Mouse (Mus musculus): ENCODE results near the gene Gale. TPM values are rescaled to one million over a fixed set of nuclear protein-coding genes. Genes with fewer than 3 reads are reported as not detected.
"Not testable (repeated sequence)": the region's sequence is repeated elsewhere in the genome, so short reads cannot be mapped to it uniquely, and the experiment has no call there.

Gale gene
- polyA plus RNA-seq, 1 experiment from 2014 or later: 47.7 TPM

DNA sequence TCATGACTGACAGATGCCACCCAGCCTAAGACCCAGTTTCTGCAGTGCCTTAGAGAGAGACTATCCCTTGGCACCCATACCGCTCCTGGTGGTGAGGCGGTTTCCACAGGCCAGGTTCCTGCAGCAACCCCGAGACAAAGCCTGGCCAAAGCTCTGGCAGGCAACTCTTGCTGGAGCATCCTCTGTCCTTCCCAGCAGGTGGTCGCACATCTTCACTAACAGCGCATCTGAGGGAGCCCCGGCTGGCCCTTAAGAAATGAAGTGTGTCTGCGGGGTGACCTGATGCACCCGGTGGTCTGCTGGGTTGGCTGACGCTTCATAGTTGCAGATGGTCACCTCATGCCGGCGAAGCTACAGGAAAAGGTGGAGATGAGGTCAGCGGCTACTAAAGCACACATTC is 12.6 kb downstream of the Gale start:
- WGBS: 94% methylated on average over 12 of the region's 12 CpGs

DNA sequence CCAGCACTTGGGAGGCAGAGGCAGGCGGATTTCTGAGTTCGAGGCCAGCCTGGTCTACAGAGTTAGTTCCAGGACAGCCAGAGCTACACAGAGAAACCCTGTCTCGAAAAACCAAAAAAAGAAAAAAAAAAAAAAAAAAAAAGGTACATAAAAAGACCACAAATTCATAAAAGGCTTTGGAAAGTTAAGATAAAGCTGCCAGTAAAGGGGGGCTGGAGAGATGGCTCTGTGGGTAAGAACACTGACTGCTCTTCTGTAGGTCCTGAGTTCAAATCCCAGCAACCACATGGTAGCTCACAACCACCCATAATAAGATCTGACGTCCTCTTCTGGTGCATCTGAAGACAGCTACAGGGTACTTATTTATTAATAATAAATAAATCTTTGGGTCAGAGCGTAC is 16.7 kb downstream of the Gale start:
- H3K27ac ChIP-seq (ENCODE audit: low read length); ATAC-seq (ENCODE audit: insufficient number of reproducible peaks, insufficient read depth, low FRiP score, low read depth); H3K4me1 ChIP-seq (ENCODE audit: control insufficient read depth, insufficient read depth, low read length); H3K4me2 ChIP-seq (replicated peaks; ENCODE audit: low read depth, low read length); H3K9me3 ChIP-seq (ENCODE audit: control insufficient read depth, low read depth, low read length); H3K27me3 ChIP-seq (ENCODE audit: control insufficient read depth, insufficient read depth, low read length); H3K9ac ChIP-seq (replicated peaks; ENCODE audit: low read depth, low read length); H3K4me3 ChIP-seq (ENCODE audit: low read depth, low read length): not testable (repeated sequence)
- peaks cover 39% of the 10 kb centered on the region for H3K36me3 ChIP-seq (ENCODE audit: control insufficient read depth, insufficient read depth, low read length)
- 95% methylated on average over 5 of the region's 5 CpGs for WGBS

More for the DNA sequence above, 12.6 kb downstream of the Gale start:
- Histone ChIP-seq H3K4me1 (ENCODE audit: control insufficient read depth, insufficient read depth, low read length) (peaks cover 8% of the 10 kb centered on the region; the same call in 1 of the 2 replicates), H3K4me2 (replicated peaks; ENCODE audit: low read depth, low read length) (no peak overlapping the region), H3K9me3 (ENCODE audit: control insufficient read depth, low read depth, low read length) (no peaks in the 10 kb centered on the region), H3K27me3 (ENCODE audit: control insufficient read depth, insufficient read depth, low read length) (no peaks in the 10 kb centered on the region), H3K4me3 (ENCODE audit: low read depth, low read length) (no peak overlapping the region), H3K9ac (replicated peaks; ENCODE audit: low read depth, low read length) (no peak overlapping the region), H3K36me3 (ENCODE audit: control insufficient read depth, insufficient read depth, low read length) (peaks cover 24% of the 10 kb centered on the region), H3K27ac (ENCODE audit: low read length) (no peak overlapping the region)
- no peak for ATAC-seq (ENCODE audit: insufficient number of reproducible peaks, insufficient read depth, low FRiP score, low read depth)

DNA sequence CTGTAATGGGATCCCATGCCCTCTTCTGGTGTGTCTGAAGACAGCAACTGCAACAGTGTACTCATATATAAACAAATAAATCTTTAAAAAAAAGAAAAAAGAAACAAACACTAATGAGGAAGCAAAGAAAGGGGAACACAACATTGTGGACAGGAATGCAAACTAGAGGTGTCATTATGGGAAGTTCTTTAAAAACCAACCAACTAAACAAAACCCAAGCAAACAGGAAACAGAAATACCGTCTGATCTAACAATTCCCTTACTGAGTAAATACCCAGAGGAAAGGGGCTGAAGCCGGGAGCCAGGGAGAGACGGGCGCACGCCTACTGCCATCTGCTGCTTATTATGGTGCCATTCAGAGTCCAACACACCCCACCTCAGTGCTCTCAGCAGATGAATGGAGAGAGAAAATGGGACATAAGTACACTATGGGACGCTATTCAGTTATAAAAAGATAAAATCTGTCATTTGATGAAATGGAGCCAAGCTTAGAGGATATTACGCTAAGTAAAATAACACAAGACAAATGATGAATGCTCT is 18.1 kb downstream of the Gale start:
- H3K9ac ChIP-seq (replicated peaks; ENCODE audit: low read depth, low read length): no peak overlapping the region
- no peaks in the 10 kb centered on the region for H3K27me3 ChIP-seq (ENCODE audit: control insufficient read depth, insufficient read depth, low read length)
- H3K36me3 ChIP-seq (ENCODE audit: control insufficient read depth, insufficient read depth, low read length): peaks cover 29% of the 10 kb centered on the region
- H3K4me3 ChIP-seq (ENCODE audit: low read depth, low read length): no peak overlapping the region
- H3K4me2 ChIP-seq (replicated peaks; ENCODE audit: low read depth, low read length): no peak overlapping the region
- WGBS: 87% methylated on average over 7 of the region's 7 CpGs
- peaks cover 9% of the 10 kb centered on the region for H3K4me1 ChIP-seq (ENCODE audit: control insufficient read depth, insufficient read depth, low read length)
- no peak overlapping the region for H3K27ac ChIP-seq (ENCODE audit: low read length)
- no peak for ATAC-seq (ENCODE audit: insufficient number of reproducible peaks, insufficient read depth, low FRiP score, low read depth)
- no peaks in the 10 kb centered on the region for H3K9me3 ChIP-seq (ENCODE audit: control insufficient read depth, low read depth, low read length)

DNA sequence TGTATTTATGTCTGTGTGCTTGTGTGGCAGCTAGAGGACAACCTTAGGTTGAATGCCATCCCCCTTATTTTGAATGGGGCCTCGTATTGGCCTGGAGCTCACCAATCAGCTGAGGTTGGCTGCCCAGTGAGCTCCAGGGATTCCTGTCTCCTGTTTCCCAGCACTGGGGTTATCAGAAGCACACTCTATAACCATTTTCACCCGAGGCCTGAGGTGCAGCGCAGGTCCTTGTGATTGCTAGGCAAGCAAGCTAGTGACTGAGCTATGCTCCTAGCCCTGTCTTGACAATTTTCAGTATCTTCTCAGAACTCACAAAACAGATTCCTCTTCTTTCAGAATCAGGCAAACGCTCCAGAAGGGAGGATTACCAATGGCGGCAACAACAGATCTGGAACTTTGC is 21.0 kb downstream of the Gale start:
- H3K27me3 ChIP-seq (ENCODE audit: control insufficient read depth, insufficient read depth, low read length): no peaks in the 10 kb centered on the region
- H3K9ac ChIP-seq (replicated peaks; ENCODE audit: low read depth, low read length): no peak overlapping the region
- H3K4me1 ChIP-seq (ENCODE audit: control insufficient read depth, insufficient read depth, low read length): peaks cover 12% of the 10 kb centered on the region
- no peak overlapping the region for H3K4me2 ChIP-seq (replicated peaks; ENCODE audit: low read depth, low read length)
- peaks cover 22% of the 10 kb centered on the region for H3K36me3 ChIP-seq (ENCODE audit: control insufficient read depth, insufficient read depth, low read length)
- H3K4me3 ChIP-seq (ENCODE audit: low read depth, low read length): no peak overlapping the region
- no peaks in the 10 kb centered on the region for H3K9me3 ChIP-seq (ENCODE audit: control insufficient read depth, low read depth, low read length)
- H3K27ac ChIP-seq (ENCODE audit: low read length): no peak overlapping the region
- ATAC-seq (ENCODE audit: insufficient number of reproducible peaks, insufficient read depth, low FRiP score, low read depth): no peak
- WGBS: 84% methylated on average over 5 of the region's 5 CpGs

DNA sequence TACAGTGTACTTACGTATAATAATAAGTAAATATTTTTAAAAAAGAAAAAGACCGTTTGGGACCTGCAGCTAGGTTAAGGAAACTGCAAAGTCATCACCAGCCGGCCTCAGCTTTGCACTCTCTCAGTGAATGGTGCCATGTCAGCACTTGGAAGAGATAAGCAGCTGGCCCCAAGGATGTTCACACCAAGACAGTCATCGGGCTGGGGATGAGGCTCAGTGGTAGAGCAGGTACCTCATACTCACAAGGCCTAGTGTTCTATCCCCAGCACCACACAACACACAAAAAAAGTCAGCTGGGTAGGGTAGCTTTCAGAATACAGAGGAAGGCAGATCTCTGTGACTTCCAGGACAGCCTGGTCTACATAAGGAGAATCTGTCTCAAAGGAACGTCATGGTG is 21.7 kb downstream of the Gale start:
- ATAC-seq (ENCODE audit: insufficient number of reproducible peaks, insufficient read depth, low FRiP score, low read depth): no peak; the same call in 1 of the 2 replicates
- Histone ChIP-seq H3K9ac (replicated peaks; ENCODE audit: low read depth, low read length) (no peak overlapping the region), H3K27me3 (ENCODE audit: control insufficient read depth, insufficient read depth, low read length) (no peaks in the 10 kb centered on the region), H3K9me3 (ENCODE audit: control insufficient read depth, low read depth, low read length) (no peaks in the 10 kb centered on the region), H3K4me2 (replicated peaks; ENCODE audit: low read depth, low read length) (no peak overlapping the region), H3K36me3 (ENCODE audit: control insufficient read depth, insufficient read depth, low read length) (peaks cover 22% of the 10 kb centered on the region), H3K4me1 (ENCODE audit: control insufficient read depth, insufficient read depth, low read length) (peaks cover 12% of the 10 kb centered on the region), H3K4me3 (ENCODE audit: low read depth, low read length) (no peak overlapping the region), H3K27ac (ENCODE audit: low read length) (no peak overlapping the region)
- WGBS: 88% methylated on average over 5 of the region's 5 CpGs

DNA sequence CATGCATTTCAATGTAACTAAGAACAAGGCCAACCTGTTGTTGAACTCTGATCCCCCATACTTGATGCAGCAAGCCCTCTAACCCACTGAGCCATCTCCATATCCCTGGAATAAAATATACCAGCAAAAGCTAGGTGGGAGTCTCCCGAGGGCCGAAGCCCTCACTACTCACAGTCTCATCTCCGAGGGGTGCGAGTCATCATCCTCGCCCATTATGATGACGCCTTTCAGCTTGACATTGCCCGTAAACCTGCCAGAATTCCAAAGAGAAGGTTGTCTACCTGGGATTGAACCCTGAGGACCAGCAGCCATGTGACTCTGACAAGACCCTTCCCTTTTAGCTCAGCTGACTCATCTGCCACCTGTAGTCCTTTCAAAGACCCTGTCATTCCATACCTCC is 22.2 kb downstream of the Gale start:
- 85% methylated on average over 7 of the region's 7 CpGs for WGBS

DNA sequence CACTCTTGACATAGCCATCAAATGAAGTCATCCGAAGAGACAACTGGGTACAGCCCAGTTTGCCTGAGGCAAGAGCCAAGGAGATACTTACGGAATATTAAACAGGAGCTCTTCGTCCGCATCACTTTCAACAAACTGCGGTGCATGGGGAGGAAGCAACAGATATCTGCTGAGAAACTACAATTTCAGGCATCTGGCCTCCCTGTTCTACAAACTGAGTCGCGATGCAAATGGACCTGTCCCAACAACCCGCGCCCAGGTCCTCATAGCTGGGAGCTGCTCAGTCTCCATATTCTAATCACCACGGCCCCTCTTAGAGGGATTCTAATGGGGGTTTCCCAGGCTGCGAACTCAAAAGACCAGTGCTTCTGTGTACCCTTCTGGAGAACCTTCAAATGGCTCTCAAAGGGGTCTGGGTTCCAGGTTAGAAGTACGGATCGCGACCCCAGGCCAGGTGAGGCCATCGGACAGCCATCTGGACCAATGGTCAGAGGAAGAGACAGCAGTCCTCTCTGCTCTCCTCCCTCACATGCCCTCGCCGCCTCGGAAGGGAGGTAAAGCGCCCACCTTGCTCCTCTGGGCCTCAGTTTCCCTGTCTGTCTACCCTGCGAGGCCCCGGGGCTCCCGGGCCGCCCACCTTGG is 22.9 kb downstream of the Gale start:
- WGBS: 6% methylated on average over 23 of the region's 23 CpGs
- Histone ChIP-seq H3K9me3 (ENCODE audit: control insufficient read depth, low read depth, low read length) (no peaks in the 10 kb centered on the region), H3K36me3 (ENCODE audit: control insufficient read depth, insufficient read depth, low read length) (peaks cover 22% of the 10 kb centered on the region), H3K27me3 (ENCODE audit: control insufficient read depth, insufficient read depth, low read length) (no peaks in the 10 kb centered on the region), H3K4me3 (ENCODE audit: low read depth, low read length) (peak overlapping the region; percentile 92), H3K9ac (replicated peaks; ENCODE audit: low read depth, low read length) (peak overlapping the region; percentile 87), H3K4me2 (replicated peaks; ENCODE audit: low read depth, low read length) (peak overlapping the region; percentile 85), H3K4me1 (ENCODE audit: control insufficient read depth, insufficient read depth, low read length) (peaks cover 12% of the 10 kb centered on the region), H3K27ac (ENCODE audit: low read length) (peak overlapping the region; percentile 84)
- 0 out of 2 replicates have a peak, but pooled peaks have one; percentile 19 for ATAC-seq (ENCODE audit: insufficient number of reproducible peaks, insufficient read depth, low FRiP score, low read depth)

More for the DNA sequence above, 22.2 kb downstream of the Gale start:
- no peak for ATAC-seq (ENCODE audit: insufficient number of reproducible peaks, insufficient read depth, low FRiP score, low read depth)
- H3K9me3 ChIP-seq (ENCODE audit: control insufficient read depth, low read depth, low read length): no peaks in the 10 kb centered on the region
- H3K4me3 ChIP-seq (ENCODE audit: low read depth, low read length): peak overlapping the region; percentile 92
- peaks cover 12% of the 10 kb centered on the region for H3K4me1 ChIP-seq (ENCODE audit: control insufficient read depth, insufficient read depth, low read length)
- H3K36me3 ChIP-seq (ENCODE audit: control insufficient read depth, insufficient read depth, low read length): peaks cover 22% of the 10 kb centered on the region
- peak overlapping the region; percentile 85 for H3K4me2 ChIP-seq (replicated peaks; ENCODE audit: low read depth, low read length)
- H3K9ac ChIP-seq (replicated peaks; ENCODE audit: low read depth, low read length): no peak overlapping the region
- H3K27me3 ChIP-seq (ENCODE audit: control insufficient read depth, insufficient read depth, low read length): no peaks in the 10 kb centered on the region
- no peak overlapping the region for H3K27ac ChIP-seq (ENCODE audit: low read length)

DNA sequence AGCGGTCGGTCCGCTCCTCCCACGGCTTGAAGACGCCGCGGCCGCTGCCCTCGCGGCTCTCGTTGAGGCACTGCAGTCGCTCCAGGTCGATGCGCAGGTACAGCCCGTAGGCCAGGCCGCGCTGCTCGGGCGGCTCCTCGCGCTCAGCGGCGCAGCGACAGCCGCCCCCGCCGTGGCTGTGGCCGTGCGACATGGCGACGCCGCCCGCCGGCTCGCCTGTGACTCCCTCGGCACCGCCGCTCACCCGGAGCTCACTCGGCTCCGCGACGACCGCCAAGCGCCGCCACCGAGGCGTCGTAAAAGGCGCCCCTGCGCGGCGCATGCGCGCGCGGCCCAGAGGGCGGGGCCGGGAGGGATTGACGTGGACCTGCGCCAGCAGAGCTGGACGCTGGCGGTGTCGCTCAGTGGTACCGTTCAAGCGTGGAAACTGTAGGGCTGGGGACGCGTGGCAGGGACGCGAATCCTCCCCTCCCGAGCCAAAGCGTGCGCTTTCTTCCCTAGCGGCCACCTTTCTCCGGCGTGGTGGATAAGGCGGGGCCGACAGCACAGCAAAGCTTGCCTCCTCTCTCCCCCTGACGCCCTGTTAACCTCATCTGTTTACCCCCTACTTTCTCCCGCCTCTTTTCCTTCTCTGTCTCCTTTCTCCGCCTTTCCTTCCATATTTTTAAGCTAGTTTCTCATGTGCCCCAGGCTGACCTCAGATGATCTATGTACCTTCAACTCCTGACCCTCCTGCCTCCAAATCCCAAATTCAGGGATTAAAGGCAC is 23.6 kb downstream of the Gale start, which contains the start of gene Pithd1:
Gene Pithd1 (minus strand): TSS at position 322 of the 768 bp plus-strand sequence.
- peak; percentile 86 for ATAC-seq (ENCODE audit: insufficient number of reproducible peaks, insufficient read depth, low FRiP score, low read depth)
- Histone ChIP-seq H3K27me3 (ENCODE audit: control insufficient read depth, insufficient read depth, low read length) (no peaks in the 10 kb centered on the region), H3K4me3 (ENCODE audit: low read depth, low read length) (peak within 1 kb of the TSS; percentile 92), H3K9me3 (ENCODE audit: control insufficient read depth, low read depth, low read length) (no peaks in the 10 kb centered on the region), H3K36me3 (ENCODE audit: control insufficient read depth, insufficient read depth, low read length) (peaks cover 16% of the 10 kb centered on the region), H3K27ac (ENCODE audit: low read length) (peak within 1 kb of the TSS; percentile 84), H3K4me1 (ENCODE audit: control insufficient read depth, insufficient read depth, low read length) (peaks cover 12% of the 10 kb centered on the region), H3K4me2 (replicated peaks; ENCODE audit: low read depth, low read length) (peak within 1 kb of the TSS; percentile 85), H3K9ac (replicated peaks; ENCODE audit: low read depth, low read length) (peak within 1 kb of the TSS; percentile 87)
- under 1% methylated on average over 81 of the region's 81 CpGs for WGBS

All from stomach, embryonic 14.5 days (tissue).